Mouse (Mus musculus): Measurements from ENCODE around the gene Vwa2.

- TF ChIP-seq CTCF (IDR thresholded peaks at IDR 0.05; ENCODE audit: low read depth, low read length) (no peak), EP300 (IDR thresholded peaks at IDR 0.05; ENCODE audit: insufficient read depth, low read depth, low read length) (no peak)
Measured at GRCm38 (mm10) chr19:56877364-56877763, 3.3 kb downstream of the Vwa2 start.
